Mouse (Mus musculus) kidney, embryonic 14.5 days (tissue): Measurements from ENCODE around the gene Adarb1. TPM values are rescaled to one million over a fixed set of nuclear protein-coding genes. Genes with fewer than 3 reads are reported as not detected.
A peak's percentile ranks its signal among the peaks of the same experiment; 100 is the strongest.

Experiments
- ATAC-seq: fragments of 200-750 bp; cut with Nextera tagmentation; 2 replicates; pipeline ENCODE4 v1.8.0; 2017; ENCODE audit warnings: moderate number of reproducible peaks, mild to moderate bottlenecking, moderate TSS enrichment, moderate library complexity; ENCODE audit not compliant: low FRiP score, low TSS enrichment
- H3K27ac ChIP-seq: fragments of 300-500 bp; sonication (generic); 2 replicates; pipeline ENCODE4 v1.5.1; 2014; ENCODE audit warnings: low read depth, mild to moderate bottlenecking, low read length, moderate library complexity, mixed read lengths
- H3K27me3 ChIP-seq: fragments of 300-500 bp; sonication (generic); 2 replicates; pipeline ENCODE4 v1.6.1; 2014; ENCODE audit warnings: mild to moderate bottlenecking, low read length; ENCODE audit not compliant: control insufficient read depth, insufficient read depth
- H3K36me3 ChIP-seq: fragments of 300-500 bp; sonication (generic); 2 replicates; pipeline ENCODE4 v1.6.1; 2014; ENCODE audit warnings: low read length, mixed read lengths; ENCODE audit not compliant: control insufficient read depth, insufficient read depth
- H3K4me1 ChIP-seq: fragments of 300-500 bp; sonication (generic); 2 replicates; pipeline ENCODE4 v1.6.1; 2014; ENCODE audit warnings: low read length, mixed read lengths; ENCODE audit not compliant: control insufficient read depth, insufficient read depth
- H3K4me2 ChIP-seq: fragments of 300-500 bp; sonication (generic); replicated peaks from 2 replicates; pipeline ENCODE4 v1.6.1; 2014; ENCODE audit warnings: low read depth, mild to moderate bottlenecking, low read length
- H3K4me3 ChIP-seq: fragments of 300-500 bp; sonication (generic); 2 replicates; pipeline ENCODE4 v1.5.1; 2014; ENCODE audit warnings: mild to moderate bottlenecking, low read length
- H3K9ac ChIP-seq: fragments of 300-500 bp; sonication (generic); 2 replicates; pipeline ENCODE4 v1.6.1; 2014; ENCODE audit warnings: low read depth, mild to moderate bottlenecking, low read length, moderate library complexity
- H3K9me3 ChIP-seq: fragments of 300-500 bp; sonication (generic); 2 replicates; pipeline ENCODE4 v1.6.1; 2016; ENCODE audit warnings: low read length; ENCODE audit not compliant: control insufficient read depth
- WGBS: fragments of 180-500 bp; shearing (Covaris S2); extraction: QIAGEN DNeasy Blood & Tissue Kit; methylation state at CpG from one replicate; pipeline ENCODE4 v1.1.7; 2014; 5-methylcytosine and 5-hydroxymethylcytosine counted together
- polyA plus RNA-seq: library from polyadenylated mRNA; unstranded; fragments of >200 nt; fragmentation: Nextera tagmentation; extraction: Ambion mirVana; gene quantifications from 2 replicates; pipeline ENCODE4 v1.2.1, GENCODE M21; 2014

Adarb1 gene
- polyA plus RNA-seq, 1 experiment from 2014 or later: 7.3 TPM

DNA sequence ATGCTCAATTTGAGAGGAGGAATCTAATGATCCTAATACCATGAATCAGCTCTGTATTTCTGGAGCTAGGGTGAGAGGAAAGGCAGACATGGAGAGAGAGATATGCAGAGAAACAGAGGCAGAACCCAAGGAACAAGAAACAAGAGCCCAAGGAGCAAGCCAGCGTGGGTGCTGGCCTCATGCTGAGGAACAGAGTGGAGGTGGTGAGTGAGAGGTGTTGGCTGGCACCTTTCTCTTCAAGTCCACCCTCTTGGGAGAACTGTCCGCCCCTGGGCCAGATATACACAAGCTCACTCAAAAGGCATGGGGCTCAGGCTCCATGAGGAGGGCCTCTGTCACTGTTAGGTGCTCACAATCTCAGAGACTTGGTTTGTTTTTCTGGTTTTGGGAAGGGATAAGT is 52.9 kb downstream of the Adarb1 start:
- ATAC-seq: no peak
- Histone ChIP-seq H3K9ac (no peak overlapping the region), H3K27ac (no peak overlapping the region), H3K4me3 (no peak overlapping the region), H3K27me3 (no peaks in the 10 kb centered on the region), H3K4me1 (no peaks in the 10 kb centered on the region), H3K36me3 (no peaks in the 10 kb centered on the region), H3K9me3 (no peaks in the 10 kb centered on the region), H3K4me2 (no peak overlapping the region)
- WGBS: 90% methylated on average over 2 of the region's 2 CpGs

DNA sequence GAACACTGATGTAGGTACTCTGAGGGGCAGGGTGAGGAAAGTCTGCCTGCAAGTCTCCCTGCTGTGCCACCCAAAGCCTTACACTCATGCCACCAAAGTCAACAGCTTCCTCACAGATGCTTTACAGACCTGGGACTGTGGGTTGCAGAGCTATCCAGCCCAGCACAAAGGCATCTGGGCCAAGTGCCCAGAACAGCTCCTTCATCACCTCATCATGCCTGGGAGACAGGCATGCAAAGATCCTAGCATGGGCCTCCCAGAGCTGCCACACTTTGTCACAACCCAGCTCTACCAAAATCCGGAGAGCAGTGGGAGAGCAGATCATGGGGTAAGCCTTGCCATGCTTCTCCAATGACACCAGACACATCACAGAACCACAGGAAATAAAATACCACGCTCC is 57.6 kb downstream of the Adarb1 start:
- H3K9me3 ChIP-seq: no peaks in the 10 kb centered on the region
- H3K4me1 ChIP-seq: no peaks in the 10 kb centered on the region
- H3K4me2 ChIP-seq: no peak overlapping the region
- no peaks in the 10 kb centered on the region for H3K27me3 ChIP-seq
- WGBS: 66% methylated on average over 2 of the region's 2 CpGs
- ATAC-seq: no peak
- no peak overlapping the region for H3K27ac ChIP-seq
- no peak overlapping the region for H3K4me3 ChIP-seq
- H3K36me3 ChIP-seq: no peaks in the 10 kb centered on the region
- H3K9ac ChIP-seq: no peak overlapping the region

DNA sequence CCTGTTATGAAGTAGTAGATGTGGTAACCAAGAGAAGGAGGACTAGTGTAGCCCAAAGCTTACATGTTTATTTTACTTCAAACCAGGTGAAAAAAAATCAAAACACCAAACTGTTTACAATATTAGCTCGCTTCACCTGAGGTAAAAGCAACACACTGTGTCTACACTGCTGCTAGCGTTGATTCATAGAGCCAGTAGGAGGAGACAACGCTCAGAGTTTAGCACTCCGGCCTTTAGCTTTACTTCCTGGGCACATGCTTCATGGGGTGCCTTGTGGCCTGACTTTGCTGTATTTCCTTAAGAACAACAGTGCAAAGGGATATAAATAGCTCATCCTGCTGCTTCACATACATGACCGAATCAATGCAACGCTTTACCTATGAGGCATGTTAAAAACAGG is 60.1 kb downstream of the Adarb1 start:
- no peaks in the 10 kb centered on the region for H3K4me1 ChIP-seq

DNA sequence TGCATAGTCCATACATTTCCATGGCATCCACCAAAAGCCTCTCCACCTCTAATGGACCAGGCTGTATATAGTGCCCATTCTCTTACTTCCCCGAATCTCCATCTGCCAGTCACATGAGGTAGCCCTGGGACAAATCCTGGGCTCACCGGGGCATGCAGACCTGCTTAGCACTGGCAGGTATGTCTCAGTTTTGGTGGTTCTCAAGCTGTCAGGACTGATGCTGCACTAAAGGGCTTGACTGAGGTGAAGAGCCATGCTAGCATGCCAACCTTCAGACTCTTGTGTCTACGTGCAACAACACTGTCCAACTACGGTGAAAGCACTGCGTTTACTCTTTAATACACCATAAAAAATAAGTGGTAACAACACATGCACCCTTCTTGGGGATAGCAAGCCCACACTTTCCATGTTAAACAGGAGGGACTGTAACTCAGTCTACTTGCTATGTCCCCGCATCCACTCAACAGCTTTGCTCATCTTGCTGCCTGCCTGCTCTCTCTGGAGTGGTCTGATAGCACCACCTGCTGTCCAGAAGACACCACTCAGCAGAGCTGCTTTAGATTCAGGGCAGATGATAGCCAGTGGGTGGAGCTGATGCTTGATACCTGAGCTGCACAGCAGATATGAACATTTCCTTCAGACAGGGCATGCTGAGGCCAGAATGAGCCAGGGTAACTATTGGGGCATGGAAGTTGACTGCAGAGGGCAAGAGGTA is 64.9 kb downstream of the Adarb1 start:
- Histone ChIP-seq H3K9me3 (no peaks in the 10 kb centered on the region), H3K4me3 (no peak overlapping the region), H3K9ac (no peak overlapping the region), H3K27me3 (no peaks in the 10 kb centered on the region), H3K4me2 (no peak overlapping the region), H3K4me1 (no peaks in the 10 kb centered on the region), H3K36me3 (no peaks in the 10 kb centered on the region), H3K27ac (no peak overlapping the region)
- peak; percentile 79 for ATAC-seq
- 84% methylated on average over 6 of the region's 6 CpGs for WGBS

More for the DNA sequence above, 60.1 kb downstream of the Adarb1 start:
- no peak for ATAC-seq
- Histone ChIP-seq H3K4me2 (no peak overlapping the region), H3K9ac (no peak overlapping the region), H3K4me3 (no peak overlapping the region), H3K36me3 (no peaks in the 10 kb centered on the region), H3K9me3 (no peaks in the 10 kb centered on the region), H3K27me3 (no peaks in the 10 kb centered on the region), H3K27ac (no peak overlapping the region)
- WGBS: 79% methylated on average over 6 of the region's 6 CpGs

DNA sequence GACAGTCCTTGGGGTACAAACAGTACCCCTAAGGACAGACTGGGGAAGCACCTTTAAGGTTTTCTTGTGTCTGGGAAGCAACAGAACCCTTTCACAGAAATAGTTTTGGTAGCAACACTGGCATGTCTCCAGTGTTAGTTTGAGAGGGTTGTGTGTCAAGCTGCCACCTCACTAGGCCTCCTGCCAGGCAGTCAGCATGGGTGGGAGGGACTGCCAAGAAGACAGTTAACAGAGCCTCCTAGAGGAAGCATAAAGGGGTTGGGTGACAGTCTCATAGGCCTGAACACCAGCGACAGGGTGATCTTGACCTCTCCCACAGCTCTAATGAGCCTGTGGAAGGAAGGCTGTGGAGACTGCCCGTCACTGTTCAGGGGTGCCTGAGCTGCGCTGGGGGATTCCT is 75.2 kb downstream of the Adarb1 start:
- no peak overlapping the region for H3K4me2 ChIP-seq
- H3K4me3 ChIP-seq: no peak overlapping the region
- no peak overlapping the region for H3K9ac ChIP-seq
- no peaks in the 10 kb centered on the region for H3K4me1 ChIP-seq
- no peak for ATAC-seq
- no peaks in the 10 kb centered on the region for H3K27me3 ChIP-seq
- no peaks in the 10 kb centered on the region for H3K36me3 ChIP-seq
- H3K9me3 ChIP-seq: no peaks in the 10 kb centered on the region
- 44% methylated on average over 3 of the region's 3 CpGs for WGBS
- H3K27ac ChIP-seq: no peak overlapping the region

DNA sequence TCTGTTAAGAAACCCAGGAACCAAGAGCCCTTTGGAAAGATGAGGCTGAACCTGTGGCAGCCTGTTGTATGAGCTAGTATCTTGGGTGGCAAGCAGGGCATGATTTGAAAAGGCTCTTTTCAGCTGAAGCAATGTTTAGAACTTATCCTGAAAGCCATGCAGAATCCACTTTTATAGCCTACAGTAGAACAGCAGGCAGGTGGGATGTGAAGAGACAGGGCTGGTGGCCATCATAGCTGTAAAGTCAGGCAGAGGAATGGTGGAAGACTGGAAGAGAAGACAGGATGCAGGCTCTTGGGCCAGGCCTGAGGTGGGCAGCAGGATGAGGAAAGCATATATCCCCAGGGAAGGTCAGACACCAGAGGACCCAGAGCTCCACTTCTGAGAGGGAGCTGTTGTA is 76.4 kb downstream of the Adarb1 start:
- no peak for ATAC-seq
- H3K4me1 ChIP-seq: no peaks in the 10 kb centered on the region

DNA sequence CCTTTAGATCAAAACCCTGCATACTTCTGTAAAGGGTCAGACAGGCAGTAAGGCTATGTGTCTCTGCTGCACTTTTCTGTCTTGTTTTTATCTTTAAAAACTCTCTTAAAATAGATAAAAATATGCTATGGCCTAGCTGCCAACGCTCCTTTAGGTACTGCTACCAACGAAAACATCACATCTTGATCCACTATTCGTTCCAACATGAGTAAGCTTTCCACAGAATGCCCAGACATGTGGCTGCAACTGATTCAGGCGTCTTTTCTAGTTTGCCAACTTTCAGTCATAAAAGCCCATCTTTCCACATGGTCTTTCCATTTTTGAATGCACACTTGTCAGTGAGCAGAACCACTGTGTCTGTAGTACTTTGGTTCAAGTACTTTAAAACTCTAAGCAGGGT is 77.0 kb downstream of the Adarb1 start:
- ATAC-seq: no peak

More for the DNA sequence above, 76.4 kb downstream of the Adarb1 start:
- H3K9me3 ChIP-seq: no peaks in the 10 kb centered on the region
- H3K27ac ChIP-seq: no peak overlapping the region
- H3K4me2 ChIP-seq: no peak overlapping the region
- H3K36me3 ChIP-seq: no peaks in the 10 kb centered on the region
- no peak overlapping the region for H3K9ac ChIP-seq
- H3K27me3 ChIP-seq: no peaks in the 10 kb centered on the region
- H3K4me3 ChIP-seq: no peak overlapping the region

DNA sequence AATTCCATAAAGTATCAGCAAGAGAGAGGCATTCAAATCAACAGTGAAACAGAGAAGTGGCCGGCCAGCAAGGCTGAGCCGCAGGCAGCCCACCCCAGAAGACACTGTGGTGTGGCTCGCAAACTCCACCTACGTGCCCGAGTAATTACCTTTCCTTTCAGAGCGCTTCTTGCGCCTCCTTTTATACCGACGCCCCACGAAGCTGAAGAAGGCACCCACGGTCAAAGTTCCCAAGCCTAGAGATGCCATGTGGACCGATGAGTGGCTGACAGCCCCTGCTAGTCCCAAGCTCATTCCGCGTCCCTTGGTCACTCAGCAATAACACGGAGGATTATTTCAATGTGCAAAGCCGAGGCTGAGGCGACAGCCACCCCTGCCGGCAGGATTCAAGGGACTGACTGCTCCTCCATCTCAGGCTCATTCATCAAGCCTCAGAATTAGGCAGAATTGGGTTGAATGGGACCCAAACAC is 78.2 kb downstream of the Adarb1 start:
- H3K4me3 ChIP-seq: peak overlapping the region; percentile 31; the same call in 1 of the 2 replicates
- H3K4me1 ChIP-seq: no peaks in the 10 kb centered on the region
- no peaks in the 10 kb centered on the region for H3K36me3 ChIP-seq
- H3K9me3 ChIP-seq: no peaks in the 10 kb centered on the region
- H3K27me3 ChIP-seq: no peaks in the 10 kb centered on the region
- H3K9ac ChIP-seq: peak overlapping the region; percentile 28; the same call in 1 of the 2 replicates
- WGBS: 11% methylated on average over 18 of the region's 18 CpGs
- no peak overlapping the region for H3K27ac ChIP-seq
- peak overlapping the region; percentile 58 for H3K4me2 ChIP-seq
- no peak for ATAC-seq

More for the DNA sequence above, 77.0 kb downstream of the Adarb1 start:
- no peaks in the 10 kb centered on the region for H3K4me1 ChIP-seq
- no peaks in the 10 kb centered on the region for H3K36me3 ChIP-seq
- no peak overlapping the region for H3K4me3 ChIP-seq
- no peak overlapping the region for H3K9ac ChIP-seq
- H3K27ac ChIP-seq: no peak overlapping the region
- H3K9me3 ChIP-seq: no peaks in the 10 kb centered on the region
- 91% methylated on average over 4 of the region's 4 CpGs for WGBS
- H3K27me3 ChIP-seq: no peaks in the 10 kb centered on the region
- H3K4me2 ChIP-seq: no peak overlapping the region

DNA sequence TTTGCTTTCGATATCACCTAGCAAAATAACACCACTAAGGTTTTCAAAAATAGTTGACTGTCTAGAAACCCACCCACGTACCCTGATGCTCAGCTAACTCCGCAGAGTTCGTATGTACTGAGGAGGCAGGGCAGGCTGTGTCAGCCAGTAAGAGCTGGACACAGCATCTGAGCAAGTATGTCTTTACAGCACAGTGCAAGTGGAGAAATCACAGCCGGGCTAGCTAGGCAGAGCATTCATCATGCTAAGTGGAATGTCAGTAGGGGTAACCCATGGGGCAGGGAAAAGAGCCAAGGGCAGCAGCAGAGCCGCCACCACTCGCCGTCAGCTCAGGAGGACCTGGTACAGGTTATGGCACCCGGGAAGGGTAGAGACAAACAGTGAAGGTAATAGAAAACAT is 84.6 kb downstream of the Adarb1 start:
- peak; percentile 66; the same call in 1 of the 2 replicates for ATAC-seq
- H3K27ac ChIP-seq: no peak overlapping the region
- H3K27me3 ChIP-seq: no peaks in the 10 kb centered on the region
- H3K9me3 ChIP-seq: no peaks in the 10 kb centered on the region
- no peak overlapping the region for H3K4me2 ChIP-seq
- H3K4me1 ChIP-seq: peaks cover 10% of the 10 kb centered on the region; the same call in 1 of the 2 replicates
- WGBS: 24% methylated on average over 9 of the region's 9 CpGs
- H3K36me3 ChIP-seq: no peaks in the 10 kb centered on the region
- no peak overlapping the region for H3K9ac ChIP-seq
- no peak overlapping the region for H3K4me3 ChIP-seq
